Mouse (Mus musculus): ENCODE measurements around the gene Kremen1.

- peak; percentile 65 for TF ChIP-seq CTCF (IDR thresholded peaks at IDR 0.05; ENCODE audit: low read depth)
- TF ChIP-seq EP300 (IDR thresholded peaks at IDR 0.05; ENCODE audit: low read depth) = no peak
Observed at GRCm38 (mm10) chr11:5160722-5161485, 100.5 kb downstream of the Kremen1 start.

Data from heart, postnatal 0 days (tissue).